Mouse (Mus musculus) CH12.LX (cell line): Measurements from ENCODE around the gene Plch2.

Experiments
- CTCF ChIP-seq, 2 experiments: IDR thresholded peaks in 1 of 2; conservative IDR thresholded peaks in 1 of 2; 2 replicates each; pipeline ENCODE4 v1.5.1; 2011 to 2012; ENCODE audit warnings: low read depth in 2 of 2, low read length in 2 of 2, improper control_type of control experiment in 1 of 2, inconsistent platforms in 1 of 2, mild to moderate bottlenecking in 1 of 2, moderate library complexity in 1 of 2
- EP300 ChIP-seq: IDR thresholded peaks from 2 replicates; pipeline ENCODE4 v1.6.1; 2011; ENCODE audit warnings: low read length, improper control_type of control experiment
- GABPA ChIP-seq: IDR thresholded peaks from 2 replicates; pipeline ENCODE4 v1.6.1; 2012; ENCODE audit warnings: low read depth, low read length, improper control_type of control experiment, inconsistent platforms; ENCODE audit not compliant: insufficient replicate concordance
- KAT2A ChIP-seq: IDR thresholded peaks from 2 replicates; pipeline ENCODE4 v1.6.1; 2012; ENCODE audit warnings: low read length, improper control_type of control experiment, inconsistent platforms; ENCODE audit not compliant: insufficient replicate concordance
- MAX ChIP-seq: IDR thresholded peaks from 2 replicates; pipeline ENCODE4 v1.6.1; 2011; ENCODE audit warnings: low read length, improper control_type of control experiment
- NELFE ChIP-seq: IDR thresholded peaks from 2 replicates; pipeline ENCODE4 v1.6.1; 2011; ENCODE audit warnings: low read depth, low read length, improper control_type of control experiment
- NRF1 ChIP-seq: IDR thresholded peaks from 2 replicates; pipeline ENCODE4 v1.6.1; 2014; ENCODE audit warnings: low read depth, mild to moderate bottlenecking, inconsistent platforms, low read length, improper control_type of control experiment, moderate library complexity
- POLR2A ChIP-seq: IDR thresholded peaks from 2 replicates; pipeline ENCODE4 v1.6.1; 2011; ENCODE audit warnings: low read depth, mild to moderate bottlenecking, improper control_type of control experiment, low read length
- RAD21 ChIP-seq: IDR thresholded peaks from 2 replicates; pipeline ENCODE4 v1.6.1; 2011; ENCODE audit warnings: low read depth, mild to moderate bottlenecking, low read length, improper control_type of control experiment, moderate library complexity
- SIN3A ChIP-seq: IDR thresholded peaks from 2 replicates; pipeline ENCODE4 v1.6.1; 2012; ENCODE audit warnings: low read length, improper control_type of control experiment, inconsistent platforms
- UBTF ChIP-seq: IDR thresholded peaks from 2 replicates; pipeline ENCODE4 v1.6.1; 2012; ENCODE audit warnings: low read depth, mild to moderate bottlenecking, inconsistent platforms, low read length, improper control_type of control experiment, moderate library complexity

- TF ChIP-seq CTCF (conservative IDR thresholded peaks at IDR 0.05 in 1 of 2, IDR thresholded peaks at IDR 0.05 in 1 of 2; ENCODE audit: low read depth in 2 of 2, low read length in 2 of 2) (no peak), EP300 (no peak), UBTF (no peak), KAT2A (no peak), POLR2A (no peak), GABPA (no peak), RAD21 (no peak), NRF1 (no peak), MAX (no peak), NELFE (no peak), SIN3A (no peak)
Measured at GRCm38 (mm10) chr4:155010870-155011269, 45.7 kb downstream of the Plch2 start.
